Mouse (Mus musculus) small intestine, adult 2 months (tissue): ENCODE measurements around the gene Ppp1r16b.

Experiments used
- CTCF ChIP-seq: fragments of 200-500 bp; IDR thresholded peaks from 2 replicates; pipeline ENCODE4 v1.5.1; 2012; ENCODE audit warnings: low read depth, mild to moderate bottlenecking, control low read depth, inconsistent platforms, low read length, moderate library complexity, mixed read lengths; ENCODE audit not compliant: insufficient replicate concordance, insufficient read length; ENCODE audit errors: extremely low read depth
- POLR2A ChIP-seq: fragments of 200-500 bp; IDR thresholded peaks from 2 replicates; pipeline ENCODE4 v1.6.1; 2012; ENCODE audit warnings: low read depth, mild to moderate bottlenecking, control low read depth, inconsistent platforms, low read length, moderate library complexity

DNA sequence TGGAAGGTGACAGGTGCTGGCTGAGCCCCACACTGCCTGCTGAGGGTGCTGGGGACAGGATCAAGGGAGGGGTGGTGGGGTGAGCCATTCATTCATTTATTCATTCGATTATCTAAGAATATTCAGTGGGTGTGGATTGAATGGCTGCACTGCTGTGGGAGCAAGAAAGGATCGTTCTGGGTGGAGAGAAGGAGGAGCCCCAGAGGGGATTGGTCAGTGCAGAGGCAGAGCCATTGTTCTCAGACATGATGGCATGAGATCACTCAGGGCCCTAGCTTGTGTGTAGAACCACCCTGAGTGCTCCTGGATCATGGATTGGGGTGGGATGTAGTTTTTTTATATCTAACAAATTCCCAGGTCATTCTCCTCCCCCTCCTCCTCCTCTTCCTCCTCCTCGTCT lies 56.3 kb downstream of the Ppp1r16b start:
- TF ChIP-seq CTCF (no peak), POLR2A (no peak)
